Mouse (Mus musculus): ENCODE measurements around the gene Bend3.

Bend3 gene

DNA sequence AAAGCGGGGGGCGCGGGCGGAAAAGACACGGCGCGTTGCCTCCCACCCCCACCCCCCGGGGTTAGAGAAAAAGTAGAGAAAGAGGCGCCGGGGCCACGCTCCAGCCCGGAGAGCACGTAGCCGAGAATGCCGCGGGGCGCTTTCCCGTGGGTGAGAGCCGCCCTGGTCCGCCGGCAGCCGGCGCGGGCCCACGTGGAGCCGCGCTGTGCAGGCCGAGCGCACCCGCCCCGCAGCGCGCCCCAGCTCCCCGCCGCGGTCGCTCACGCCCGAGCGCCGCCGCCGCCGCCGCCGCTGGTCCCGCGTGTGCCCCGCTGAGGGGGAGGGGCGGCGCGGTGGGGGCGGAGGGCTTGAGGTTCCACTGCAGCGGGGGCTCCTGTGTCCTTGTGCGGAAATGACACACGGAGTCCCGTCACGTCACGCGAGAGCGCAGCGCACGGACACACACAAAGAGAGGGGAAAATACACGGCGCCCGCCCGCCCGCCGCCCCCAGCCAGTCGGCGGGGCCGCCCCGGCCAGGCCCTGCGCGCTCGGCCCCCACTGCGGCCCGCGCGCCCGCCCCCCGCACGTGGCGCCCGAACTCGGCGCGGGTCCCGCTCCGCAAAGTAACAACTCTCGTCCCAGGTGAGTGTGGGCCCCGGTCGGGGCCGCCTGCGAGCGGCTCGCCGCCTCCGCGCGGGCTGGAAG is at the start of gene Bend3:
TSS of gene Bend3 (plus strand) at position 81 of the 685 bp plus-strand sequence.
- peak; percentile 29 for DNase-seq (ENCODE audit: low spot score)

DNA sequence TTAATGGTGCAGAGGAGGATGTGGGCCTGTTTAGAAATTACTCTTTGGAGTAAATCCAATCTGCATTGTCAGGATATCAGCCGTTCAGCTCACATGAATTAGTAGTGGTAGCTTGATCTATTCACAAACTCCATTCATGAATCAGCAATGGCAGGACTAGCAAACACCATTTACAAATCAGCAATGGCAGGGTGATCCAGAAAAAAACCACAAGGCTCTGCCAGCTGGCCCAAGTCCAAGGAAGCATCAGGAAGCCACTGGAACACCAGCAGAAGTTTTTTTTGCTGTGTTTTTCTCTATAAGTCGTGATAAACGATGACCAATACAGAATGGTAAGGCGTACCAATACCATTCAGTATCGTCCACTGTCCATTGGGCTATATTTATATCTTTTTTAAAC is 48.0 kb upstream of the Bend3 start:
- no peak for DNase-seq (ENCODE audit: low spot score)

GRCm38 (mm10) chr10:43434326-43434725 is 44.3 kb upstream of the Bend3 start:
- DNase-seq (ENCODE audit: low spot score): no peak

GRCm38 (mm10) chr10:43435757-43436156 is 42.9 kb upstream of the Bend3 start:
- no peak for DNase-seq (ENCODE audit: low spot score)

DNA sequence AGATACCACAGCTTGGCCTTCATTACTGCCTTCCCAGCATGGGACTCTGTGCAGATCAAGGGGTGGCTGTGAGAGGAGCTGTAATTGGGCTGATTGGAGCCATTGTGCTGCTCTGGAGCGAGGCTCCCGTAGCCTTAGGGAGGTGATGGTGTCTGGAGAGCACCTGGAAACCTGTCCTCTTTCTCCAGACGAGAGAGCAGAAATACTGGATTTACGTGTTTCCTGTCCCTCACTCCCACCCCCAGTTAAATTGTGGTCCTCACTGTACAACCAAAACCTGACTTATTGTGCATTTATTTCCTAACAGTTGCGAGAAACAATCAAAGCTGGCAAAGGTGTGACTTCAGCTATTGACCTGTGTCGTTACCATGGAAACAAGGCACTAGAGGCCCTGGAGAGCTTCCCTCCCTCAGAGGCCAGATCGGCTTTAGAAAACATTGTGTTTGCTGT is 39.1 kb upstream of the Bend3 start:
- DNase-seq (ENCODE audit: low spot score): no peak

- no peak for DNase-seq (ENCODE audit: low spot score)
Observed at GRCm38 (mm10) chr10:43440050-43440449, 38.6 kb upstream of the Bend3 start.

- DNase-seq (ENCODE audit: low spot score): no peak
Observed at GRCm38 (mm10) chr10:43440981-43441740, 37.5 kb upstream of the Bend3 start.

GRCm38 (mm10) chr10:43448656-43449055 is 30.0 kb upstream of the Bend3 start:
- DNase-seq (ENCODE audit: low spot score): no peak

DNA sequence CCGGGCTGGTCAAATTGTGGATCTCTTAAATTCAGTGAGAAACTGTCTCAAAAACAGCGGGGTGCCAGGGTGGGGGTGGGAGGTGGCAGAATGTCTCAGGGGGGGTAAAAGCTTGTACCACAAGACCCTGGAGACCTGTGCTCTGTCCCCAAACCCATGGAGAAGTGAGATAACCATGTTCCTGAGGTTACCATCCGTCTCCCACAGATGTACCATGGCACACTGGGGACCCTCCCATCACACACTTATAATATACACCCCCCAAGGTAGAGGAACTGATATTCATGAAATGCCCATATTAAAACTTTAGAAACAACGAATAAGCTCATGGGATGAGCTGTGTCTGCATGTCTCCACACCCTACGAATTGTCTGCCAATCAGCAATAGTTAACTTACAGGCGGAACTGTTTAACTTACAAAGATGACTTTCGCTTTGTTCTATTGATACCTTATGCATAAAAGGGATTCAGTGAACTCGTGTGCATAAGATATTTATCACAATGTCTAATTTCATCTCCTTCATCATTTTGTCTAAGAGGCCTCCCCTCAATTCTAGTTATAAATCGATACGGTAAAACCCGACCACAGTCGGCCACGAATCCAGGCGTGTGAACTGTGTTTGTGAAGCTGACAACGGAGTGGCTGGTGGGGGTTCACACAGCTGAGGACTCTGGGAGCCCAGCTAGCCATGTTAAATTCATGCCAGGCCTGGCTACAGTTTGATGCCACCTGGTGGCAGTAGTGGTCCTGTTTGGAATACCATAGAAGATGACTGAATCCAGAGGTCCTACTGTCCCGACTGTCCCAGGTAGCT is 26.6 kb upstream of the Bend3 start:
- DNase-seq (ENCODE audit: low spot score): peak; percentile 35

DNA sequence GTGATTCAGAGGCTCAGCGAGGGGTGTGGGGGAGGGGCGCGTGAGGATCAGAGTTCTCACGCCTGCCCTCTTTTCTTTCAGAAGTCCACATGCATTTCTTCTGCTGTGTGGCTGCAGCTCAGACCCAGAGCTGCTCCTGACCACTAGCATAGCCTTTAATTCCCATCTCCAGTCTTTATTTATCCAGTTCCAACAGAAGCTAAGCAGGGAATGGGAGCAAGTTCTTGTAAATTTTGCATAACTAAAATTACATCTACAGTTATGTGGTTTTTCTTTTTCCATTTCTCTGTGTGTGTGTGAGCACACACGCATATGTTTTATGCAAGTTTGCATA is 26.0 kb upstream of the Bend3 start:
- no peak for DNase-seq (ENCODE audit: low spot score)

GRCm38 (mm10) chr10:43454219-43454618 is 24.4 kb upstream of the Bend3 start:
- no peak for DNase-seq (ENCODE audit: low spot score)

DNA sequence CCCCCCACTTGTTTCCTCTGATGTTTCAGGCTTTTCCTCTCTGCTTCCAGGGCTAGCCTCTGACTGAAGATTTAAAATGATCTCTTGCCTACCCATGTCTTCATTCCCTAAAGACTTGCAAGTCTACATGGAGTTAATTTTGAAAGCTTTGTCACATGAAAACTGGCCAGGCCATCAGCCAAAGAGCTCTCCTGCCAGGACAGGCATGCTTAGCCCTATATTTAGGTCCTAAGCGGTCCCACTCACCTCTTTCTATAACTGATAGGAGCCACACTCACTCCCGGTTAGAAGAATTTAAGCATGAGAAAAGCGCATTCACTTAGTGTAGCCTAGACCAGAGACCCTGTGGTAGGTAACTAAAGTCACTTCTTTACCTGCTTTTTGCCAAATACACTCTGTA is 24.0 kb upstream of the Bend3 start:
- DNase-seq (ENCODE audit: low spot score): no peak

DNA sequence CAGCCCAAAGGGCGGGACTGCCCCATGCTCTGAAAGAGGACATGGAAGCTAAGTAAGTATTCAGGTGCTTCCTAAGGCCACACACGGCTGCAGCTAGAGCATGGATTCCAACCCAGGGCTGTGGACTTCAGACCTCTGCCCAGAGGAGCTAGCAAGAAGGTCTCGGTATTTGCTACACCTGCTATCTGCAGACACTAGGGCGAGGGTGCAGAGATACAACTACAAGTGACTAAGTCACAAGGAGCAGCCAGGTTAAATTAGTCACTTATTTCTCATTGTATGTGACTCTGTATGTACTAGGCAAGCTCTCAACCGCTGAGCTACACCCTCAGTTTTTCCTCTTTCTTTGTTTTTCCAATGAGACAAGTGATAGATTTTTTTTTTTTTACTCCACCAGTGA is 15.8 kb upstream of the Bend3 start:
- DNase-seq (ENCODE audit: low spot score): no peak

DNA sequence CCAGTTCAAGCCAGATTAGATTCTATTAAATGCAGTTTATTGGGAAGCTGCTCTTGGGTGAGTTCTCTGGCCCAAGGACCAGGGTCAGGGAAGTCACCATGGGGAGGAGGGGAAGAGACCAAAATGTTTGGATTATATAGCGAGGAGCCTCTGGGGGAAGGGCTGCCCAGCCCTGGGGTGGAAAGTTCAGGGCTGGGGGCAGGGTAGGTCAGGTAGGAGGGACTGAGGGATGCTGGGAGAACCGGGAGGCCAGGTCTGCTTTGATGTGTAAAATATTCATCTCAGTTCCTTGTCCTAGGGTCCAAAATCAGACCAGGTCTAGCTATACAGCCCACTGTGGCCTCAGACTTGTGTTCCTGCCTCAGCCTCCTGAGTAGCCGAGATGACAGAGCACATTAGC is 15.4 kb upstream of the Bend3 start:
- no peak for DNase-seq (ENCODE audit: low spot score)

- no peak for DNase-seq (ENCODE audit: low spot score)
Observed at GRCm38 (mm10) chr10:43466223-43466622, 12.4 kb upstream of the Bend3 start.

- DNase-seq (ENCODE audit: low spot score): no peak
Observed at GRCm38 (mm10) chr10:43467659-43468058, 11.0 kb upstream of the Bend3 start.

- no peak for DNase-seq (ENCODE audit: low spot score)
Observed at GRCm38 (mm10) chr10:43468293-43468692, 10.3 kb upstream of the Bend3 start.

DNA sequence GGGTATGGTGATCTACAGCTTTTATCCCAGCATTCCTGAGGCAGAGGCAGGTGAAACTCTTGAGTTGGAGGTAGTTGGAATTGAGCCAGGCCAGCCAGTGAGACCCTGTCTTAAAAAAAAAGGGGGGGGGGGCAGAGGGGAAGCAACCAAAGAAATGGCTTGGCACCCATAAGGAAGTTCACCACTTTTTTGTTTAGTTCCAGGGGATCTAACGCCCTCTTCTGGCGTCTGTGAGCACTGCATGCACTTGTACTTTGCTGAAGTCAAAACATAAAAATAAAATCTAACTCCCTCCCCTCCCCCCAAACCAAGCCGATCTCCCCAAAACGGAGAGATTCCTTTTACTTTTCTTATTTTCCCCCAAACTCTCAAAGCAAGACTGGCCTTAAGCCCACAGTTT is 3.3 kb upstream of the Bend3 start:
- DNase-seq (ENCODE audit: low spot score): no peak

DNA sequence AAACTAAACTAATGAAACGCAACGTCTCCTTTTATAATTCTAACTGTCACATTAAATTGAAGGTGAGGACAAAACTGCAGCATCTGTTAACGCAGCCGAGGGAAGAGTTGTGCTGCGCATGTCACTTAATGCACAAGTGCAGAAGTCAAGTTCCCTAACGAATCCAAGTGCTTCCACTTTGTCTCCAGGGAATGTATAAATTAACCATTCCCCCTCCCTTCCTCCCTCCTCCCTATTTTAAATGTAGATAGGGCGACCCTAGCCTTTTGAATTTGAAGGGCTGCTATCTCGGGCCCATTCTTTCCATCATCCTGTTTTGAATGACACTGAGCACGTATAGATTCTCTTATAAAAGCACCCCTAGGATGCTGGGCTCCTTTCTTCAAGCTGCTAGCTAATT is 1.2 kb upstream of the Bend3 start:
- no peak for DNase-seq (ENCODE audit: low spot score)

DNA sequence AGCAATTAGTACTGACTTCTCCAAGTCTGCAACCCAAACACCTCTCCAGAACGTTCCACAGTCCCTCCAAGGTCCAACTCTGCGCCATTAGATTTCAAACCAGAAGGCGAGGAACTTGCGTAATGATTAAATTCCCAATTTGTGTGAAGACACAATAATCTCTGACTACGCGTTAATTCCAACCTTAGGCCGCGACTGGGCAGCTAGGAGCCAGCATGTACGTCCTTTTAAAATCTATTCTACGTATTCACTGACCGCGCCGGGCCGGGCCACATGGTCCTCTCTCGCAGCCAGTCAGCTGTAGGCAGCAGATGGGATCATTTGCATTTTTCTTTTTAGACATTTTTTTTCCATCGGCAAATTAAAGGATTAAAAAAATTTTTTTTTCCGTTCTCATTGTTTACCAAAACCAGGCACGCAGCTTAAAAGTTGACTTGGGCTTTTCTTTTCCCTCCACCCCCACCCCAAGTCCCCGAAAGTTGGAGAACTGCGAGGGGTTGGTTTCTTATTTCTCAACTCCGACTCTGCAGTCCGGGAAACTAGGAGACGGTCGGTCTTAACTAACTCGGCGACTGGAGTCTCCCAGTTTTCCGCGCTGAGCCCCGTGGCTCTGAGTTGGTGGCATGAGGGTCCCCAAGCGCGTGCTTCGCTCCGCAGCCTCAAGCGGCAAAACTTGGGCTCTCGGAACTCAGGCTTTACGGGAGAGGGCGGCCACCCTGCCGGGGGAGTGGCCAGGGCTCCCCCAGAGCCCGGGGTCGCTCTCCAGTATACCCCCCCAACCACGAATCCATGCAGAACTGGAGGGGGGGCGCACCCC is 558 bp upstream of the Bend3 start:
- peak; percentile 30 for DNase-seq (ENCODE audit: low spot score)

DNA sequence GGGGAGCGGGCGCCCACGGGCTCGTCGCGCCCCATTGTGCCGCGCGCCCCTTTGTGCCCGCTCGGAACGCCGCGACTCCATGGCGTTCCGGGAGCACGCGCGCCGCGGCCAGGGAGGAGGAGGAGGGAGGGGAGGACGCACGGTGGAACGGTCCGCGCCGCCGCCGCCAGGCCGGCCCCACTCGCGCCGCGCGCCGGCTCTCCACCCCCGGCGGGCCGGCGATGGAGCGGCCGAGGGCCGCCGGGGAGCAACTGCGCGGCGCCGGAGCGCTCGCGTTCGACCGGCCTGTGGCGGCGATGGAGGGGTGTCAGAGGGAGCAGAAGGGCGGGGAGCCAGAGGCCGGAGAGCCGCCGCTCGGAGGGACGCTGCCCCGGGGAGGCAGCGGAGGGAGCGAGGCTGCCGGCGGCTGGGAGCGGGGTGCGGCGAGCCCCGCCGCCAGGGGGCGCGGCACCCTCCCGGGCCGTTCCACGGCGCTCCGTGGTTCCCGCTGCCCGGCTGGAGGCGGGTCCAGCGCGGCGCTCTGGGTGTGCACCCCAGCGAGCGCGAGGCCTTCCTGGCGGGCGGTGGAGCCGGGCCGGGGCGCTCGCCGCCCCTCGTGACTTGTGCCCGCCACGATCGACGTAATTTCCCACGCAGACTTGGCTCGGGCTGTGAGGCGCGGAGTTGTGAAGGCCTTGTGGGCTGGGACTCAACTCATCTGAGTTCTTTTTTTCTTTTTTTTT is 966 bp downstream of the Bend3 start:
- DNase-seq (ENCODE audit: low spot score): peak; percentile 63
